Mouse (Mus musculus) duodenum, adult 2 months (tissue): ENCODE results near the gene Morf4l1. TPM values are rescaled to one million over a fixed set of nuclear protein-coding genes. Genes with fewer than 3 reads are reported as not detected.

Source experiments
- polyA plus RNA-seq: library from polyadenylated mRNA; depleted of rRNA; stranded (reverse); fragments of >200 nt; gene quantifications from 2 replicates; pipeline ENCODE4 v1.2.3, GENCODE M21; 2012; ENCODE audit warnings: low replicate concordance; rRNA removed

Gene Morf4l1
- 11.2 and 12.5 TPM in 2 replicates for polyA plus RNA-seq

DNA sequence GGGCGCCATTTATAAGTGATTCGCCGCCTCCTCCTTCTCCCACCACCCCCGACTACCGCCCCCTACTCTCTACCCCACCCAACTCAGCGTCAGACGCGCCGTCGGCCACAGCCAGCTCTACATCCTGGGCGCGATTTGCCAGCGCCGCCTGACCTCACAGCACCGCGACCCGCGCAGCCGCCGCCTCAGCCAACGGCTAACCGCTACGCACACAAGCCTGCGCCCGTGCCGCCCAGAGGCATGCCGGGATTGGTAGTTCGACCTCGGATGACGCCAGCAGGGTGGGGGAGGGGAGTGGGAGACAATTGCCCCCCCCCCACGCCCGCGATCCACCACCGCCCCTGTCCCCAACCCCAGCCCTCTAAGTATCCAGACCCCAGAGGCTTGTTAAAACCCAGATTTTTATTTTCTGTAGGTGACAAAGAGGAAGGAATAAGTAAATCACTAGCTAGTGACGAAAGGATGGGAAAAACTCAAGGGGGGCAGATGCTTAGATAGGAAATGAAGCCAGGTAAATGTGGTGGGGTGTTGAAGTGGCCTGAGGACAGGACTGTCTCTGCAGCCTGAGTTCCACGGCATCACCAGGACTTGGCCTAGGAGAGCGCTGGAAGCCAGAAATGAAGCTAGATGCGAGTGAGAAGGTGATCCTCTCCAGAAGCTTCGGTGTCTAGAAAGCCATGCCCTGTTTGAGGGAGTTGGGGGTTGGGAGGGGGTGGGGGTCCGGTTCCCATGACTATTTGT is at the start of gene Morf4l1:
Morf4l1 (minus strand) TSS at position 208 of the 741 bp plus-strand sequence.

DNA sequence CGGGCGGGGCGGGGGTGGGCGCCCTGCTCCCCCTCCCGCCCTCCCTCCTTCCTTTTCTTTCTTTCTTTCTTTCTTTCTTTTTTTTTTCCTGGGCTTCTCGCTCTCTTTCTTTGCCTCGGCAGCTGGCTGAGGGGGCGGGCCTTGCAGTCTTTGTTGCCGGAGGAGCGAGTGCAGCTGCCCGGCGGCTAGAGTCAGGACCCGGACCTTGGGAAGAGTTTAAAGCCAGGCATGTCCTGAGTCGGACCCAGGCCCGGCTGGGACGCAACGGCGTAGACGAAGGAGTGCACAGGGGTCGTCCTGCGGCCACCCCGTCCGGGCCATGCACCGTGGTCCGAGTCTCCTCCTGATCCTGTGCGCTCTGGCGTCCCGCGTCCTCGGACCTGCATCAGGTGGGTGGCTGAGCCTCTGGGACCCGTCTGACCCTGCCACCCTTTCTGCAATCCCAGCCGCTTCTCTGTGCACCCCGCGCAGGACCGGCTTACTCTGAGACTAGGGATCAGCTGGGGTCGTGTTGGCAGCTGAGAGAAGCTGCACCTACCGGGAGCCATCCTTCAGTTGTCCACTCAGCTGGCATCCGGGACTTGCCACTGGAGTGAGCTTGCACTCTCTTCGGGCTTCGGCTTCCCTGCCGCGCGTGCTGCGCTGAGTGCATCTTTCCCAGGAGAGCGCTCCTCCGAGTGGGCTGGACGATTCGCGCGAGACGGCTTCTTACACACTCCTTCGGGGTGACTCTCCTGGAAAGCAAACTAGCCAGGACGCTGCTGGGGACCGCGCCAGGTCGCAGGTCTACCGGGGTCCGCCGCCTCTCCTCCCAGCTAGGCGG is 48.6 kb upstream of the Morf4l1 start, which contains the start of gene Adamts7:
Adamts7 (plus strand) TSS at position 144 of the 823 bp plus-strand sequence.

DNA sequence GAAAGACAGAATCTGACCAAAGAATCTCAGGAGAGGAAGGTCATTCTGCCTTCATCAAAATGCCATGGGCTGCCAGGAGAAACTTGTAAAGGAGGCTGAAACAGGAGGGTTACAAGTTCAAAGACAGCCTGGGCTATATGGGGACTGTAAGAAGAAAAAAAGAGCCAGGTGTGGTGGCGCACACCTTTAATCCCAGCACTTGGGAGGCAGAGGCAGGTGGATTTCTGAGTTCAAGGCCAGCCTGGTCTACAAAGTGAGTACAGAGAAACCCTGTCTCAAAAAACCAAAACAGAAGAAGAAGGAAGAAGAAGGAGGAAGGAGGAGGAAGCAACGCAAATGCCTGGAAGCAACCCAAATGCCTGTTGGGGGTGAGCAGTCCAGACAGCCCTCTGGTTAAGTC is 60.7 kb downstream of the Morf4l1 start, which contains the start of gene Ctsh:
Ctsh (plus strand) TSS at position 301 of the 400 bp plus-strand sequence.

Other genes starting within 250 kb of the Morf4l1 start
- gene Rasgrf1, start 204.9 kb downstream of the Morf4l1 start, polyA plus RNA-seq: 0.14 and 0.27 TPM in 2 replicates
- 18.4 and 21.0 TPM in 2 replicates for gene Ctsh, start 60.6 kb downstream of the Morf4l1 start, polyA plus RNA-seq
- gene Adamts7, start 48.3 kb upstream of the Morf4l1 start, polyA plus RNA-seq: 3.2 and 4.1 TPM in 2 replicates
- 10.7 and 14.4 TPM in 2 replicates for gene Tbc1d2b, start 156.0 kb upstream of the Morf4l1 start, polyA plus RNA-seq